8 mouse cellular contexts compared by ENCODE assay signal in genomic region chr12:83632680-83633025, GRCm38 (mm10). TPM values are rescaled to one million over a fixed set of nuclear protein-coding genes. Genes with fewer than 3 reads are reported as not detected.
DNase-seq lines count a peak whose midpoint lies in the region; ATAC-seq and TF ChIP-seq lines count a peak whose summit lies in the region.

No protein-coding gene starts in this region.

- H3K36me3 ChIP-seq in embryonic facial prominence, embryonic 10.5 days (replicated peaks) = peaks cover 36% of the 10 kb centered on the region
- H3K36me3 ChIP-seq in limb, embryonic 14.5 days (ENCODE audit: control insufficient read depth, insufficient read depth, low read length) = peaks cover 26% of the 10 kb centered on the region
- peaks cover 13% of the 10 kb centered on the region for H3K36me3 ChIP-seq in myocyte (ENCODE audit: control insufficient read depth, insufficient read depth)
- H3K36me3 ChIP-seq in stomach, embryonic 16.5 days (ENCODE audit: control insufficient read depth, insufficient read depth, low read length) = 0 out of 2 replicates have a peak, but pooled peaks cover 6% of the 10 kb centered on the region

- H3K27ac ChIP-seq in embryonic facial prominence, embryonic 10.5 days (replicated peaks) = peak overlapping the region; percentile 96
- H3K27ac ChIP-seq in limb, embryonic 14.5 days (replicated peaks; ENCODE audit: low read depth, low read length) = peak overlapping the region; percentile 97
- H3K27ac ChIP-seq in stomach, embryonic 16.5 days (ENCODE audit: low read length) = peak overlapping the region; percentile 97

- peak; percentile 14; the same call in 1 of the 2 replicates for ATAC-seq in limb, embryonic 14.5 days (ENCODE audit: low FRiP score, low read depth)
- peak; percentile 30; the same call in 1 of the 2 replicates for ATAC-seq in stomach, embryonic 16.5 days (ENCODE audit: insufficient read depth, low FRiP score)

- TF ChIP-seq POLR2A in limb, embryonic 14.5 days (IDR thresholded peaks at IDR 0.05; ENCODE audit: borderline replicate concordance, extremely low read depth, insufficient read depth, insufficient read length) = no peak
- no peak for TF ChIP-seq POLR2A in myocyte (IDR thresholded peaks at IDR 0.05; ENCODE audit: insufficient read length, low read depth)

- peaks cover 58% of the 10 kb centered on the region for H3K79me2 ChIP-seq in myocyte (ENCODE audit: control insufficient read depth, insufficient read depth)

- peak overlapping the region; percentile 79 for H3ac ChIP-seq in myocyte (ENCODE audit: control insufficient read depth, insufficient read length)

- no peaks in the 10 kb centered on the region for H3K9me3 ChIP-seq in embryonic facial prominence, embryonic 10.5 days
- no peaks in the 10 kb centered on the region for H3K9me3 ChIP-seq in limb, embryonic 14.5 days (ENCODE audit: control insufficient read depth, low read length)
- no peaks in the 10 kb centered on the region for H3K9me3 ChIP-seq in stomach, embryonic 16.5 days (replicated peaks; ENCODE audit: control insufficient read depth, low read length)

- WGBS in embryonic facial prominence, embryonic 10.5 days = under 1% methylated on average over 20 of the region's 20 CpGs
- WGBS in limb, embryonic 14.5 days = under 1% methylated on average over 20 of the region's 20 CpGs
- under 1% methylated on average over 20 of the region's 20 CpGs for WGBS in stomach, embryonic 16.5 days

- peak; percentile 16 to 61 for DNase-seq in urinary bladder, adult 18-20 months (ENCODE audit: low spot score in 2 of 2)
- no peak for DNase-seq in urinary bladder, postnatal 10 days (ENCODE audit: low spot score)
- DNase-seq in embryonic facial prominence, embryonic 10.5 days (ENCODE audit: low spot score) = no peak
- peak; percentile 96 for DNase-seq in heart, adult 11 months
- peak; percentile 59 for DNase-seq in kidney, adult 18-20 months
- DNase-seq in limb, embryonic 14.5 days (ENCODE audit: low spot score) = no peak

- peak overlapping the region; percentile 86 for H3K4me3 ChIP-seq in embryonic facial prominence, embryonic 10.5 days
- peak overlapping the region; percentile 77 for H3K4me3 ChIP-seq in limb, embryonic 14.5 days (replicated peaks; ENCODE audit: low read length)
- H3K4me3 ChIP-seq in myocyte = peak overlapping the region; percentile 61
- H3K4me3 ChIP-seq in stomach, embryonic 16.5 days (replicated peaks; ENCODE audit: low read length) = peak overlapping the region; percentile 97

- peaks cover 11% of the 10 kb centered on the region; the same call in 1 of the 2 replicates for H3K4me1 ChIP-seq in embryonic facial prominence, embryonic 10.5 days
- peaks cover 5% of the 10 kb centered on the region for H3K4me1 ChIP-seq in limb, embryonic 14.5 days (ENCODE audit: control insufficient read depth, insufficient read depth, low read length)
- peaks cover 6% of the 10 kb centered on the region for H3K4me1 ChIP-seq in stomach, embryonic 16.5 days (ENCODE audit: control insufficient read depth, insufficient read depth, low read length)

- peak overlapping the region; percentile 90 for H3K9ac ChIP-seq in limb, embryonic 14.5 days (ENCODE audit: low read depth, low read length, severe bottlenecking)
- H3K9ac ChIP-seq in stomach, embryonic 16.5 days (ENCODE audit: low read length) = peak overlapping the region; percentile 100

- peak overlapping the region; percentile 62 for H3K4me2 ChIP-seq in limb, embryonic 14.5 days (replicated peaks; ENCODE audit: low read depth, low read length, severe bottlenecking)
- H3K4me2 ChIP-seq in myocyte (ENCODE audit: low read depth) = peak overlapping the region; percentile 82
- peak overlapping the region; percentile 75 for H3K4me2 ChIP-seq in stomach, embryonic 16.5 days (ENCODE audit: low read depth, low read length)

- H3K27me3 ChIP-seq in embryonic facial prominence, embryonic 10.5 days (replicated peaks; ENCODE audit: low read depth, poor library complexity, severe bottlenecking) = no peaks in the 10 kb centered on the region
- no peaks in the 10 kb centered on the region for H3K27me3 ChIP-seq in limb, embryonic 14.5 days (ENCODE audit: control insufficient read depth, insufficient read depth, low read length)
- no peaks in the 10 kb centered on the region for H3K27me3 ChIP-seq in myocyte (ENCODE audit: control insufficient read depth, insufficient read depth, insufficient read length)
- H3K27me3 ChIP-seq in stomach, embryonic 16.5 days (ENCODE audit: control insufficient read depth, insufficient read depth, low read length) = no peaks in the 10 kb centered on the region

TF ChIP-seq in myocyte, 11 proteins besides CTCF, POLR2A, EP300 and RAD21:
- no peak for TF ChIP-seq MAX (IDR thresholded peaks at IDR 0.05; ENCODE audit: low read depth)
- no peak for TF ChIP-seq E2F4 (IDR thresholded peaks at IDR 0.05; ENCODE audit: insufficient read depth)
- no peak for TF ChIP-seq USF1 (IDR thresholded peaks at IDR 0.05; ENCODE audit: low read depth)
- no peak for TF ChIP-seq CEBPB (IDR thresholded peaks at IDR 0.05; ENCODE audit: insufficient read depth, poor library complexity, severe bottlenecking)

RNA-seq across cellular contexts. Expression of gene Rbm25, which starts 1.6 kb away (rescaled TPM):
- polyA plus RNA-seq in embryonic facial prominence, embryonic 10.5 days (2016; fragmentation: Nextera tagmentation; extraction: Ambion mirVana) = 315 and 324 TPM in 2 replicates
- 149 and 178 TPM in 2 replicates for polyA plus RNA-seq in limb, embryonic 14.5 days (2012; rRNA removed)
- polyA plus RNA-seq in limb, embryonic 14.5 days (2014; fragmentation: Nextera tagmentation; extraction: Ambion mirVana) = 212 and 236 TPM in 2 replicates
- 17.6 TPM for polyA plus RNA-seq in myocyte (2012; fragmentation: generic; extraction: Trizol)
- polyA plus RNA-seq in stomach, embryonic 16.5 days (2015; fragmentation: Nextera tagmentation; extraction: Ambion mirVana) = 200 and 201 TPM in 2 replicates

RNA-seq across cellular contexts. Expression of gene Zfyve1, which starts 35.6 kb away (rescaled TPM):
- polyA plus RNA-seq in embryonic facial prominence, embryonic 10.5 days (2016; fragmentation: Nextera tagmentation; extraction: Ambion mirVana) = 21.8 and 24.8 TPM in 2 replicates
- polyA plus RNA-seq in limb, embryonic 14.5 days (2012; rRNA removed) = 31.5 and 33.8 TPM in 2 replicates
- polyA plus RNA-seq in limb, embryonic 14.5 days (2014; fragmentation: Nextera tagmentation; extraction: Ambion mirVana) = 17.0 and 17.2 TPM in 2 replicates
- polyA plus RNA-seq in myocyte (2012; fragmentation: generic; extraction: Trizol) = 16.8 TPM
- 15.6 and 16.6 TPM in 2 replicates for polyA plus RNA-seq in stomach, embryonic 16.5 days (2015; fragmentation: Nextera tagmentation; extraction: Ambion mirVana)

RNA-seq across cellular contexts. Expression of gene Psen1, which starts 55.3 kb away (rescaled TPM):
- 61.4 and 63.3 TPM in 2 replicates for polyA plus RNA-seq in embryonic facial prominence, embryonic 10.5 days (2016; fragmentation: Nextera tagmentation; extraction: Ambion mirVana)
- 30.5 and 33.1 TPM in 2 replicates for polyA plus RNA-seq in limb, embryonic 14.5 days (2012; rRNA removed)
- polyA plus RNA-seq in limb, embryonic 14.5 days (2014; fragmentation: Nextera tagmentation; extraction: Ambion mirVana) = 77.3 and 79.3 TPM in 2 replicates
- 53.7 TPM for polyA plus RNA-seq in myocyte (2012; fragmentation: generic; extraction: Trizol)
- polyA plus RNA-seq in stomach, embryonic 16.5 days (2015; fragmentation: Nextera tagmentation; extraction: Ambion mirVana) = 76.9 and 86.4 TPM in 2 replicates

Comparison
In these comparisons a context has a peak if more than half of its experiments do, and no peak if none do; other contexts are left out.
1. DNase-seq: peak in urinary bladder, adult 18-20 months (2 of 2), heart, adult 11 months (single experiment) and kidney, adult 18-20 months (single experiment); none in urinary bladder, postnatal 10 days (single experiment), embryonic facial prominence, embryonic 10.5 days (single experiment) and limb, embryonic 14.5 days (single experiment).
2. Peak in every context shown above with its lines, with median percentiles within 50 percentile points of each other: H3K27ac ChIP-seq, H3K4me3 ChIP-seq and H3K4me2 ChIP-seq.